Mouse (Mus musculus): ENCODE measurements at regions not wholly inside any gene's neighbourhood (a gene's known extent, or its start where the extent isn't known, plus 50 kb on each side); places are given as distances from the start of the nearest gene placed in this dataset.

DNA sequence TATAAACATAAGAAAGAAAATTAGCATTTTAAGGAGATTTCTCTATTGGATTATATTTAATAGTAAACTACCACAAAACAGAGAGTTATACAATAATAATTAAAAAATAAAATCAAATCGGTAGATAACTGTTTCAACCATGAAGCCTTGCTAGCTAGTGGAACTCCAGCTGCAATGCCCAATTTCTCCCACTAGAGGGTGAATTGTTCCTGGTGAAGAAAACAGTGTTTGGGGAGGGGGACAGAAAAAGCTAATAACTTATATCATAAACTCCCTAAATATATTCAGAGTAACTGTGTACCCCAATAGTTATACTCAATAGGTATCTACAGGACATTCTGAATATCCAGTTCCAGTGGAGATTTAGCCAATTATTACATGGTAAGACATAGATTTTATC lies 694.0 kb upstream of the Adgra3 start:
- TF ChIP-seq EP300 (IDR thresholded peaks at IDR 0.05; ENCODE audit: low read depth) (no peak), CTCF (IDR thresholded peaks at IDR 0.05; ENCODE audit: low read depth) (peak; percentile 55)
